Mouse (Mus musculus) ES-E14 (cell line): ENCODE results near the gene Lpp.

Experiments used
- CHD2 ChIP-seq: IDR thresholded peaks from 2 replicates; pipeline ENCODE4 v1.6.1; 2014; ENCODE audit warnings: mild to moderate bottlenecking, low read depth, low read length, inconsistent platforms
- HCFC1 ChIP-seq: IDR thresholded peaks from 2 replicates; pipeline ENCODE4 v1.6.1; 2012; ENCODE audit warnings: low read length, inconsistent platforms, borderline replicate concordance; ENCODE audit not compliant: insufficient read depth
- MAFK ChIP-seq: IDR thresholded peaks from 2 replicates; pipeline ENCODE4 v1.6.1; 2014; ENCODE audit warnings: mild to moderate bottlenecking, low read depth, low read length, inconsistent platforms; ENCODE audit not compliant: insufficient read depth
- ZC3H11A ChIP-seq: IDR thresholded peaks from 2 replicates; pipeline ENCODE4 v1.6.1; 2012; ENCODE audit warnings: low read depth, mild to moderate bottlenecking, inconsistent platforms, low read length, borderline replicate concordance

GRCm38 (mm10) chr16:24561602-24562001 lies 168.3 kb downstream of the Lpp start:
- TF ChIP-seq HCFC1 (no peak), CHD2 (no peak), MAFK (no peak), ZC3H11A (no peak)
